22 mouse cellular contexts compared by ENCODE assay signal in the genomic region with DNA sequence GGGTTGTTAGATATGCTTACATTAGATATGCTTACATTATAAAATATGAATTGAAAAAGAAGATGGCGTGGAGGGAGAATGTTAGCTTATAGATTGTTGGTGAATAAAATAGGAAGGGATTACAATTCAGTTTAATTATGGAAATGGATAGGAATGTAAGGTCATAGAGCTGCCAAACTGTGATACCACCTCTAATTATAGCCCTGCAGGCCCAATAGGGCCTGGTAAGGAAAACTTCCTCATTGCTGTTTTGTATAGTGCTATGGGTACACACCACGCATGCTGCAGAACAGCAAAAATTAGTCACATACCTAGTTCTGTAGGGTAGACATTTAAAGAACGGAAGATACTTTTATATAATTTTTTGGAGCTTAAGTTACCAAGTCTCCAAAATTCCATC.
"Had no signal": no experiment of that assay in that cellular context is flagged by ENCODE, and none has a peak within 500 bp of the region (broad histone marks: within the 10 kb centered on the region; RNA-seq: fewer than 3 reads in every experiment).

No protein-coding gene starts in this region.

- H3K9ac ChIP-seq: limb, embryonic 12.5 days; limb, embryonic 15.5 days; liver, embryonic 14.5 days; liver, postnatal 0 days; lung, embryonic 14.5 days; midbrain, embryonic 13.5 days; neural tube, embryonic 13.5 days; stomach, embryonic 15.5 days had no signal

- ATAC-seq: liver, postnatal 0 days; lung, postnatal 0 days; midbrain, embryonic 13.5 days; midbrain, embryonic 16.5 days had no signal

- H3K4me2 ChIP-seq: limb, embryonic 12.5 days; limb, embryonic 15.5 days; liver, embryonic 11.5 days; lung, embryonic 14.5 days; midbrain, embryonic 13.5 days; neural tube, embryonic 13.5 days; stomach, embryonic 15.5 days had no signal

- H3K9me3 ChIP-seq: limb, embryonic 12.5 days; limb, embryonic 15.5 days; megakaryocyte, embryonic 14.5 days; midbrain, embryonic 10.5 days; midbrain, embryonic 13.5 days; neural tube, embryonic 13.5 days; stomach, embryonic 15.5 days had no signal

- H3K27me3 ChIP-seq: limb, embryonic 12.5 days; limb, embryonic 15.5 days; megakaryocyte, embryonic 14.5 days; midbrain, embryonic 13.5 days; neural tube, embryonic 13.5 days; stomach, embryonic 15.5 days had no signal

- H3K27ac ChIP-seq: limb, embryonic 12.5 days; limb, embryonic 15.5 days; liver, embryonic 14.5 days; midbrain, embryonic 10.5 days; midbrain, embryonic 13.5 days; neural tube, embryonic 13.5 days; stomach, embryonic 15.5 days had no signal

- H3K4me3 ChIP-seq: limb, embryonic 12.5 days; limb, embryonic 15.5 days; megakaryocyte, embryonic 14.5 days; midbrain, embryonic 10.5 days; midbrain, embryonic 13.5 days; myocyte; neural tube, embryonic 13.5 days; stomach, embryonic 15.5 days had no signal

- H3K4me1 ChIP-seq: limb, embryonic 12.5 days; limb, embryonic 15.5 days; midbrain, embryonic 10.5 days; midbrain, embryonic 13.5 days; neural tube, embryonic 13.5 days; stomach, embryonic 15.5 days had no signal

- DNase-seq: kidney, postnatal 14 days; kidney, postnatal 4 days; left cerebral cortex, postnatal 4 days; liver, postnatal 0 days; lung, postnatal 36 days; retina, postnatal 1 day; right cerebral cortex, postnatal 25 days; spleen, adult 18-20 months; thymus, postnatal 25 days had no signal
